Mouse (Mus musculus) C2C12 (cell line): ENCODE data around the gene Zmynd19. TPM values are rescaled to one million over a fixed set of nuclear protein-coding genes. Genes with fewer than 3 reads are reported as not detected.

Source experiments
- H3K27me3 ChIP-seq: one replicate; pipeline ENCODE4 v1.6.1; 2011; ENCODE audit not compliant: control insufficient read depth, insufficient read depth, insufficient read length
- H3K36me3 ChIP-seq: one replicate; pipeline ENCODE4 v1.6.1; 2011; ENCODE audit not compliant: control insufficient read depth, insufficient read depth
- H3K4me3 ChIP-seq: one replicate; pipeline ENCODE4 v1.5.1; 2011; ENCODE audit warnings: mild to moderate bottlenecking, control low read depth; ENCODE audit not compliant: poor library complexity, insufficient read depth, severe bottlenecking
- H3K79me2 ChIP-seq: one replicate; pipeline ENCODE4 v1.6.1; 2011; ENCODE audit not compliant: control insufficient read depth, insufficient read depth
- H3K79me3 ChIP-seq: one replicate; pipeline ENCODE4 v1.6.1; 2011; ENCODE audit warnings: low read depth, control low read depth
- H3ac ChIP-seq: one replicate; pipeline ENCODE3; 2011; ENCODE audit warnings: low read depth; ENCODE audit not compliant: control insufficient read depth, insufficient read length
- CEBPB ChIP-seq: IDR thresholded peaks from one replicate; pipeline ENCODE4 v1.6.1; 2011; ENCODE audit warnings: low read depth, mild to moderate bottlenecking, control low read depth, moderate library complexity
- CTCF ChIP-seq: IDR thresholded peaks from one replicate; pipeline ENCODE4 v1.5.1; 2011; ENCODE audit not compliant: control insufficient read depth, insufficient read depth, insufficient read length
- FOSL1 ChIP-seq: IDR thresholded peaks from one replicate; pipeline ENCODE4 v1.8.0; 2011; ENCODE audit warnings: mild to moderate bottlenecking, low read length; ENCODE audit not compliant: poor library complexity, insufficient read depth, severe bottlenecking
- MAX ChIP-seq: IDR thresholded peaks from one replicate; pipeline ENCODE4 v1.6.1; 2011; ENCODE audit warnings: mild to moderate bottlenecking, control low read depth
- MYOD1 ChIP-seq: IDR thresholded peaks from one replicate; pipeline ENCODE4 v1.6.1; 2011; ENCODE audit warnings: low read depth; ENCODE audit not compliant: control insufficient read depth, insufficient read length
- MYOG ChIP-seq: IDR thresholded peaks from one replicate; pipeline ENCODE4 v1.6.1; 2011; ENCODE audit not compliant: control insufficient read depth, insufficient read length; ENCODE audit errors: extremely low read depth
- USF1 ChIP-seq: IDR thresholded peaks from one replicate; pipeline ENCODE4 v1.6.1; 2011; ENCODE audit warnings: low read depth, mild to moderate bottlenecking, control low read depth, moderate library complexity
- polyA plus RNA-seq: library from polyadenylated mRNA; unstranded; fragments of >200 nt; fragmentation: generic; extraction: Trizol; gene quantifications from one replicate; pipeline ENCODE4 v1.2.1, GENCODE M21; 2012; ENCODE audit warnings: missing spikeins

Gene Zmynd19
- polyA plus RNA-seq, 1 experiment: 35.8 TPM

DNA sequence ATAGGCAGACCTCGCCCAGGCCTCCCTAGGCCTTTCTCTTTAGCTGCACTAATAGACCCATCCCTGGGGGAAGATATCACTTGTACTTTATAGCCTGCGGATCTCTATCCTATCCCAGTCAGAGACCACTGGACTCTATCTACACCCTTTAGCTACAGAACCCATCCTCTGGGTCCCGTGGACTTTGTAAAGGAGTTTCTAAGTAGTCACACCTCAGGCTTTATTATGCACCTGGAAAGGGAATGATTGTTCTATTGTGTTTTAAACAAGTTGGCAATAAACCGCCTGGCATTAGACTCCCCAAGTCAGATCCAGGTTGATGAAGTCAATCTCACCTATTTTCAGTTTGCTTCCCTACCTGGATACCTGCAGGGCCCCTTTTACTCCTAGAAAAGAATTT, 37.4 kb upstream of the Zmynd19 start:
- no peaks in the 10 kb centered on the region for H3K27me3 ChIP-seq
- peaks cover 100% of the 10 kb centered on the region for H3K79me2 ChIP-seq
- peaks cover 91% of the 10 kb centered on the region for H3K79me3 ChIP-seq
- no peak for TF ChIP-seq FOSL1
- no peak for TF ChIP-seq MAX
- TF ChIP-seq USF1: no peak
- no peak for TF ChIP-seq MYOD1
- TF ChIP-seq CTCF: no peak
- no peak for TF ChIP-seq MYOG
- no peak overlapping the region for H3ac ChIP-seq
- no peak overlapping the region for H3K4me3 ChIP-seq
- H3K36me3 ChIP-seq: peaks cover 21% of the 10 kb centered on the region

DNA sequence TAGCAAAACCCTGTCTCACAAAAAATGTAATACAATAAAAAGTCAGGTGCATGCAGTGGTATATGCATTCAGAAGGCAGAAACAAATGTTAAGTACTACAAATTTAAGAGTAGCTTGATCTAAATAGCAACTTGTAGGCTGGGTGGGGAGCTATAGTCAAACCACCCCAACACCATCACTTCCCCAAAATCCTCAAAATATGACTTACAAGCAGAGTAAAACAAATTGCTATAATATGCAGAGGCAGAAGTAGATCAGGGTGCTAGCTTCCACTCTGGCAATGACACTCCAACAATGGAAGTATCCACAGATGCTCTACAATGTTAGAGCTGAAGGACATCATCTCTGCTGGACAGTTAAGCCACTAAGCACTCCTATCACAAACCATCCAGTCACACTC, 37.0 kb upstream of the Zmynd19 start:
- peaks cover 100% of the 10 kb centered on the region for H3K79me2 ChIP-seq
- H3K36me3 ChIP-seq: peaks cover 21% of the 10 kb centered on the region
- no peaks in the 10 kb centered on the region for H3K27me3 ChIP-seq
- H3K4me3 ChIP-seq: no peak overlapping the region
- no peak overlapping the region for H3ac ChIP-seq
- TF ChIP-seq CEBPB: no peak
- no peak for TF ChIP-seq MAX
- TF ChIP-seq FOSL1: no peak
- TF ChIP-seq CTCF: no peak
- no peak for TF ChIP-seq MYOD1
- no peak for TF ChIP-seq USF1
- no peak for TF ChIP-seq MYOG
- H3K79me3 ChIP-seq: peaks cover 92% of the 10 kb centered on the region

DNA sequence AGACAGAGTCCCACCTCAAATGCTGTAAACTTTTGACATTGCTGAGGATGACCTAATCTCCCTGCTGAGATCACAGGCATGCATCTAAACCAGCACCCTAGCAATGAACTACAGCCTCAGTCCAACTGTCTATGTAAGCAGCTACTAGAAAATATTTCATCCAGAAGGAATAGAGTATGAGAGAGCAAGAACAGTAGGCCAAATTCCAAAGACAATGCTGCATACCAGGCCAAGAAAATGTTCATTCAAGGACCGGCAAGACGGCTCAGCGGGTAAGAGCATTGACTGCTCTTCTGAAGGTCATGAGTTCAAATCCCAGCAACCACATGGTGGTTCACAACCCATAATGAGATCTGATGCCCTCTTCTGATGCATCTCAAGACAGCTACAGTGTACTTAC, 34.8 kb upstream of the Zmynd19 start:
- Histone ChIP-seq H3ac (no peak overlapping the region), H3K79me3 (peaks cover 84% of the 10 kb centered on the region), H3K27me3 (no peaks in the 10 kb centered on the region), H3K36me3 (peaks cover 18% of the 10 kb centered on the region), H3K79me2 (peaks cover 97% of the 10 kb centered on the region), H3K4me3 (no peak overlapping the region)
- no peak for TF ChIP-seq USF1
- no peak for TF ChIP-seq MYOG
- TF ChIP-seq CEBPB: no peak
- no peak for TF ChIP-seq CTCF
- TF ChIP-seq MYOD1: no peak
- TF ChIP-seq MAX: no peak
- TF ChIP-seq FOSL1: no peak

DNA sequence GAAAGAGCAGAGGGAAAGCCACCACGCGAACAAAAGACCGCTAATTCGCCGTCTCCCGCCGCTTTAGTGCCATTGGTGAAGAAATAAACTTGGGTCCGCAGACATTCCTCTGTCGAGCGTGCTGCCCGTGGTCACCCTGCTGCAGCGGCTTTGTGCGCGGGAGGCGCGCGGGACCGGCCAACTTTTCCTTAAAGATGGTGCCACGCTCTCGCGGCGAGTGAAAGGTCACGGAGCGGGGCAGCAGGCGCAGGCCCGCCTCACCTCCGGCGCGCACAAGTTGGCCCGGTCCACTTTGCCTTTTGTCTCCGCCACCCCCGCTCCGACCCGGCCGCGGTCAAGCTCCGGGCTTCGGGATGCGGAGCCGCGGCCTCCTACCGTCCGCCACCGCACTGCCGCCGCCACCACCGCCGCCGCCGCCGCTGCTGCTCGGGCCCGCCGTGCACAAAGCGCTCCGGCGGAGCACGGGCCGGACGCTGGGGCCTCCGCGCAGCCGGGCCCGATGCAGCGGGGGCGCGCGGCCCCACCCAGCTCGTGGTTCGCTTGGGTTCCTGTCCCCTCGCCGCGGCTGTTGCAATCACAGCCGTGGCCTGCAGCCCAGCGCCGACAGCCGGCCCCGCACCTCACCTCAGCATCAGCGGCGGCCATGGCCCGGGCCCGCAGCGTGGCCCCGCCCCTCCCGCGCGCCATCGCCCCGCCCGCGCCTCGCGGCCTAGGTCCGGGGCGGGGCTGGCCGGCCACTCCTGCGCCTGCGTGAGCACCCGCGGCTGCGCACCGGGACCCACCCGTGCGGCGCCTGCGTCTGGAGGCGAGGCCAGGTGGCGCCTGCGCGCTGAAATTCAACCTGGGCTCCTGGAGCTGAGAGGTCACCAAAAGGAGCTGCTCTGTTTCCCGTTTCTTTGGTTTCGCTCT, 30.4 kb upstream of the Zmynd19 start, which contains the start of gene Ehmt1:
Gene Ehmt1 (minus strand): TSS at position 685 of the 909 bp plus-strand sequence.
- Histone ChIP-seq H3K36me3 (no peaks in the 10 kb centered on the region), H3K79me3 (peaks cover 47% of the 10 kb centered on the region), H3K27me3 (no peaks in the 10 kb centered on the region), H3K79me2 (peaks cover 53% of the 10 kb centered on the region), H3K4me3 (peak within 1 kb of the TSS; percentile 100), H3ac (peak within 1 kb of the TSS; percentile 86)
- no peak for TF ChIP-seq USF1
- TF ChIP-seq MAX: peak; percentile 40
- TF ChIP-seq CEBPB: peak; percentile 9

DNA sequence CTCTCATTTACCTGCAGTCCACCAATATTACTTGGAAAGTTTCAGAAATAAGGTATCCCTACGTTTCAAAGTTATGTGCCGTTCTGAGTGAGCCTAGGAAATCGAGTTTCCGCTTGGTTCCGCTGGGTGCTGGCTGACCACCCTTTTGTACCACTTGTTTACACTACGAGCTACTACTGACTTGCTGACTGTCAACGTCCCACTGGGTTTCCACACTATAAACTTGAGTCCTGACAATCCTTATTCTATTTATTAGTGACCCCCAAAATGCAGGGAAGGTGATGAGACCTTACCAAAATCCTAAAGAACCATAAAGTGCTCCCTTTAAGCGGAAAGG, 29.8 kb upstream of the Zmynd19 start:
- Histone ChIP-seq H3K79me2 (peaks cover 47% of the 10 kb centered on the region), H3K4me3 (peak overlapping the region; percentile 100), H3K79me3 (peaks cover 41% of the 10 kb centered on the region), H3K27me3 (no peaks in the 10 kb centered on the region), H3K36me3 (no peaks in the 10 kb centered on the region), H3ac (peak overlapping the region; percentile 53)
- TF ChIP-seq CEBPB (no peak), MYOD1 (no peak), CTCF (no peak), USF1 (no peak), FOSL1 (no peak), MAX (no peak)

DNA sequence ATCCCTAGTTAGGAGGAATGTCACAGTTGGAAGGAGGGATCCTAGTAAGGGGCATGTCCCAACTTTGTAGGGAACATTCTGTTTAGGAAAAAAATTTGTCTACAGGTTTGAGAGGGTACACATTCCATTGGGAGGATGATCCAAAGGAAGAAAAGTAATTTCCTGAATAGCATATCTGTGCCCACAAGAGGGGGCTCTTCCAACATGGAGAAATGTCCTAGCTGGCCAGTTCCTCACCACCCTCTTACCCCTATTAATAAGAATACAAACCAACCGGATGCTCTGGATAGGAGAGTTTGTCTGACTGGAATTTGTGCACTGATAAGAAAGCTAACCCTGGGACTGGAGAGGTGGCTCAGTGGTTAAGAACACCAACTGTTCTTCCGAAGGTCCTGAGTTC, 26.0 kb upstream of the Zmynd19 start:
- Histone ChIP-seq H3K27me3 (no peaks in the 10 kb centered on the region), H3ac (no peak overlapping the region), H3K79me3 (peaks cover 4% of the 10 kb centered on the region), H3K4me3 (no peak overlapping the region), H3K36me3 (no peaks in the 10 kb centered on the region), H3K79me2 (peaks cover 9% of the 10 kb centered on the region)
- TF ChIP-seq MYOG (no peak), CTCF (no peak), CEBPB (no peak), MAX (no peak), USF1 (no peak), FOSL1 (no peak), MYOD1 (no peak)
